23 mouse cellular contexts compared by ENCODE assay signal in genomic region chr1:130800602-130801001, GRCm38 (mm10). TPM values are rescaled to one million over a fixed set of nuclear protein-coding genes. Genes with fewer than 3 reads are reported as not detected.
DNase-seq lines count a peak whose midpoint lies in the region; ATAC-seq and TF ChIP-seq lines count a peak whose summit lies in the region.
"Had no signal": no experiment of that assay in that cellular context is flagged by ENCODE, and none has a peak within 500 bp of the region (broad histone marks: within the 10 kb centered on the region; RNA-seq: fewer than 3 reads in every experiment).

TSS of gene Fcamr (plus strand) at chr1:130800902.

- H3K27ac ChIP-seq in heart, embryonic 10.5 days: no peak within 1 kb of the TSS
- no peak within 1 kb of the TSS for H3K27ac ChIP-seq in intestine, embryonic 14.5 days (ENCODE audit: low read depth)
- H3K27ac ChIP-seq in intestine, postnatal 0 days (ENCODE audit: low read depth, low read length): no peak within 1 kb of the TSS
- H3K27ac ChIP-seq in small intestine, adult 2 months (ENCODE audit: insufficient read depth, low read depth, low read length): peak within 1 kb of the TSS; percentile 9; the same call in 1 of the 2 replicates

- ATAC-seq in intestine, embryonic 14.5 days (replicated peaks; ENCODE audit: low FRiP score, low TSS enrichment, low read depth): no peak
- no peak for ATAC-seq in intestine, postnatal 0 days
- ATAC-seq: activated CD4-positive, CD25-positive, alpha-beta regulatory T cell, adult 4 months; CD4-positive, CD25-positive, alpha-beta regulatory T cell, adult 4 months; Patski had no signal

- intact Hi-C loops in heart, postnatal 36 days (cut with DNase I): no loop called here

- H3K4me1 ChIP-seq in heart, embryonic 10.5 days: peaks cover 34% of the 10 kb centered on the region
- H3K4me1 ChIP-seq in intestine, embryonic 14.5 days (replicated peaks; ENCODE audit: control insufficient read depth, insufficient read depth, low read length): no peaks in the 10 kb centered on the region
- H3K4me1 ChIP-seq in intestine, postnatal 0 days (replicated peaks; ENCODE audit: control insufficient read depth, insufficient read depth, low read length): no peaks in the 10 kb centered on the region
- peaks cover 46% of the 10 kb centered on the region for H3K4me1 ChIP-seq in small intestine, adult 2 months (ENCODE audit: control insufficient read depth, insufficient read depth, insufficient read length, low read length)

- no peak within 1 kb of the TSS for H3K4me3 ChIP-seq in heart, embryonic 10.5 days
- H3K4me3 ChIP-seq in intestine, embryonic 14.5 days (ENCODE audit: low read depth, low read length): no peak within 1 kb of the TSS
- H3K4me3 ChIP-seq in intestine, postnatal 0 days (ENCODE audit: low read depth, low read length): no peak within 1 kb of the TSS
- no peak within 1 kb of the TSS for H3K4me3 ChIP-seq in small intestine, adult 2 months (ENCODE audit: low read depth, low read length)

- peaks cover 6% of the 10 kb centered on the region for H3K27me3 ChIP-seq in heart, embryonic 10.5 days (ENCODE audit: insufficient read depth, poor library complexity, severe bottlenecking)
- H3K27me3 ChIP-seq in intestine, embryonic 14.5 days (replicated peaks; ENCODE audit: control insufficient read depth, insufficient read depth, low read length): no peaks in the 10 kb centered on the region
- H3K27me3 ChIP-seq in intestine, postnatal 0 days (replicated peaks; ENCODE audit: control insufficient read depth, insufficient read depth, low read length): no peaks in the 10 kb centered on the region
- H3K27me3 ChIP-seq in small intestine, adult 2 months (ENCODE audit: control insufficient read depth, insufficient read depth, low read length): no peaks in the 10 kb centered on the region
- H3K27me3 ChIP-seq: Patski had no signal

- no peak within 1 kb of the TSS for H3K9ac ChIP-seq in intestine, embryonic 14.5 days (ENCODE audit: low read length)
- no peak within 1 kb of the TSS for H3K9ac ChIP-seq in intestine, postnatal 0 days (ENCODE audit: low read depth, low read length)

- H3K4me2 ChIP-seq in intestine, embryonic 14.5 days (ENCODE audit: low read length): no peak within 1 kb of the TSS
- no peak within 1 kb of the TSS for H3K4me2 ChIP-seq in intestine, postnatal 0 days (replicated peaks; ENCODE audit: low read depth)

- no peaks in the 10 kb centered on the region for H3K36me3 ChIP-seq in heart, embryonic 10.5 days
- H3K36me3 ChIP-seq in intestine, embryonic 14.5 days (ENCODE audit: control insufficient read depth, insufficient read depth, low read length): no peaks in the 10 kb centered on the region
- no peaks in the 10 kb centered on the region for H3K36me3 ChIP-seq in intestine, postnatal 0 days (ENCODE audit: control insufficient read depth, insufficient read depth)
- H3K36me3 ChIP-seq in small intestine, adult 2 months (ENCODE audit: control insufficient read depth, insufficient read depth, low read length): no peaks in the 10 kb centered on the region
- H3K36me3 ChIP-seq: G1E had no signal

- TF ChIP-seq POLR2A in small intestine, adult 2 months (IDR thresholded peaks at IDR 0.05; ENCODE audit: low read depth, low read length): no peak

- 81% methylated on average over 8 of the region's 8 CpGs for WGBS in heart, embryonic 10.5 days
- WGBS in intestine, embryonic 14.5 days: 84% methylated on average over 8 of the region's 8 CpGs
- WGBS in intestine, postnatal 0 days: 94% methylated on average over 8 of the region's 8 CpGs
- 88% methylated on average over 8 of the region's 8 CpGs for WGBS in small intestine, adult 2 months

- no peaks in the 10 kb centered on the region for H3K9me3 ChIP-seq in heart, embryonic 10.5 days
- no peaks in the 10 kb centered on the region for H3K9me3 ChIP-seq in intestine, embryonic 14.5 days (ENCODE audit: control insufficient read depth, low read length)
- H3K9me3 ChIP-seq in intestine, postnatal 0 days (ENCODE audit: control insufficient read depth): no peaks in the 10 kb centered on the region
- H3K9me3 ChIP-seq: G1E had no signal

- no peak for TF ChIP-seq CTCF in intestine, postnatal 0 days (IDR thresholded peaks at IDR 0.05; ENCODE audit: low read depth)
- no peak for TF ChIP-seq CTCF in small intestine, adult 2 months (IDR thresholded peaks at IDR 0.05; ENCODE audit: extremely low read depth, insufficient read length, insufficient replicate concordance, low read depth, low read length)

- peak; percentile 67 for DNase-seq in heart, embryonic 10.5 days (ENCODE audit: low spot score)
- no peak for DNase-seq in heart, postnatal 36 days
- DNase-seq in intestine, embryonic 14.5 days (ENCODE audit: low spot score): peak; percentile 33
- no peak for DNase-seq in urinary bladder, postnatal 25 days (ENCODE audit: low spot score)
- DNase-seq: adrenal gland, adult 2 months; adrenal gland, adult 8-10 months; adrenal gland, postnatal 10 days; adrenal gland, postnatal 14 days; adrenal gland, postnatal 25 days; adrenal gland, postnatal 36 days; B cell, adult 2 months; cerebellum, adult 11 months; cerebellum, adult 11-12 months; cerebellum, adult 18-20 months had no signal

RNA-seq across cellular contexts. Expression of gene Fcamr, which starts in this region (rescaled TPM):
- 0.18 TPM in 1 of 2 replicates, not detected in the other for polyA plus RNA-seq in heart, embryonic 10.5 days (2016; fragmentation: Nextera tagmentation; extraction: Ambion mirVana)
- total RNA-seq in heart, postnatal 36 days (2021): under 1 TPM; 0.31 to 0.38 TPM
- 0.16 TPM in 1 of 2 replicates, not detected in the other for polyA plus RNA-seq in intestine, embryonic 14.5 days (2014; fragmentation: Nextera tagmentation; extraction: Ambion mirVana)
- 0.17 TPM in 1 of 2 replicates, not detected in the other for polyA plus RNA-seq in intestine, postnatal 0 days (2015; fragmentation: Nextera tagmentation; extraction: Ambion mirVana)
- 0.74 and 1.6 TPM in 2 replicates for polyA plus RNA-seq in small intestine, adult 2 months (2012; rRNA removed)
- total RNA-seq: adrenal gland, postnatal 14 days; adrenal gland, postnatal 25 days; adrenal gland, postnatal 36 days; adrenal gland, postnatal 4 days; G1E; MEL had no signal
- polyA plus RNA-seq: activated CD4-positive, CD25-positive, alpha-beta regulatory T cell, adult 4 months; adrenal gland, adult 2 months; C2C12; G1E had no signal

Comparison
In these comparisons a context has a peak if more than half of its experiments do, and no peak if none do; other contexts are left out.
1. Peak in DNase-seq in heart, embryonic 10.5 days; RNA of the gene not detected or under 1 TPM.
2. Peak in DNase-seq in intestine, embryonic 14.5 days; RNA of the gene not detected or under 1 TPM.